ENCODE assay signal across 9 mouse cellular contexts in the genomic region with DNA sequence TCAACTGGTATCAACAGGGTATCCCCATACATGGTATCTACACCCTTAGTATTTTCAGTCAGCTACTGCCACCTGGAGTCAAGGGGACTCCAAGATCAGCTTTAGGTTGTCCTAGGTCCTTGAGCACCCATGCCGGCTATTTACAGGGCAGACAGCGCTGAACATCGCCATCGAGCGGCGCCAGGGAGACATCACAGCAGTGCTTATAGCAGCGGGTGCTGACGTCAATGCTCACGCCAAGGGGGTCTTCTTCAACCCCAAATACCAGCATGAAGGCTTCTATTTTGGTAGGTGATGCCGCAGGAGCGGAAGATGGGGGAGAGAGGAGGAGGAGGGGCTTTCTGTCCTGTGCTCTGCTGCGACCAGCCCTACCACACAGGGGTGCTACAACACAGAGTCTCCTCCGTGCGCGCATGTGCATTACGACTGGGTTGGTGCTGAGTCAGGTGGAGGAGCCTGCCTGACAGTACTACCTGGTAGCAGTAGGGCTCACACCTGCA. TPM values are rescaled to one million over a fixed set of nuclear protein-coding genes. Genes with fewer than 3 reads are reported as not detected.
DNase-seq lines count a peak whose midpoint lies in the region; ATAC-seq and TF ChIP-seq lines count a peak whose summit lies in the region.
"Had no signal": no experiment of that assay in that cellular context is flagged by ENCODE, and none has a peak within 500 bp of the region (broad histone marks: within the 10 kb centered on the region; RNA-seq: fewer than 3 reads in every experiment).

No protein-coding gene starts in this region.

- no peaks in the 10 kb centered on the region for H3K27me3 ChIP-seq in embryonic facial prominence, embryonic 12.5 days
- no peaks in the 10 kb centered on the region; the same call in 1 of the 2 replicates for H3K27me3 ChIP-seq in heart, embryonic 10.5 days (ENCODE audit: insufficient read depth, poor library complexity, severe bottlenecking)
- no peaks in the 10 kb centered on the region for H3K27me3 ChIP-seq in kidney, embryonic 14.5 days (ENCODE audit: control insufficient read depth, insufficient read depth, low read length)
- no peaks in the 10 kb centered on the region for H3K27me3 ChIP-seq in limb, embryonic 13.5 days
- no peaks in the 10 kb centered on the region for H3K27me3 ChIP-seq in midbrain, embryonic 16.5 days (ENCODE audit: control insufficient read depth, insufficient read depth, low read depth, low read length)
- no peaks in the 10 kb centered on the region for H3K27me3 ChIP-seq in stomach, postnatal 0 days (ENCODE audit: control insufficient read depth, insufficient read depth, low read length)

- no peaks in the 10 kb centered on the region for H3K36me3 ChIP-seq in embryonic facial prominence, embryonic 12.5 days
- no peaks in the 10 kb centered on the region for H3K36me3 ChIP-seq in heart, embryonic 10.5 days
- H3K36me3 ChIP-seq in kidney, embryonic 14.5 days (ENCODE audit: control insufficient read depth, insufficient read depth, low read length): no peaks in the 10 kb centered on the region
- no peaks in the 10 kb centered on the region for H3K36me3 ChIP-seq in limb, embryonic 13.5 days
- no peaks in the 10 kb centered on the region for H3K36me3 ChIP-seq in midbrain, embryonic 16.5 days (ENCODE audit: control insufficient read depth, insufficient read depth, low read length)
- no peaks in the 10 kb centered on the region for H3K36me3 ChIP-seq in stomach, postnatal 0 days (ENCODE audit: control insufficient read depth, insufficient read depth, low read length)

- H3K4me3 ChIP-seq in embryonic facial prominence, embryonic 12.5 days: peak overlapping the region; percentile 29
- peak overlapping the region; percentile 49 for H3K4me3 ChIP-seq in heart, embryonic 10.5 days
- peak overlapping the region; percentile 34 for H3K4me3 ChIP-seq in kidney, embryonic 14.5 days (ENCODE audit: low read length)
- peak overlapping the region; percentile 37 for H3K4me3 ChIP-seq in limb, embryonic 13.5 days
- peak overlapping the region; percentile 37 for H3K4me3 ChIP-seq in midbrain, embryonic 16.5 days (ENCODE audit: low read depth, low read length)
- peak overlapping the region; percentile 28 for H3K4me3 ChIP-seq in stomach, postnatal 0 days (ENCODE audit: low read depth, low read length)

- peak; percentile 45; the same call in 1 of the 2 replicates for ATAC-seq in embryonic facial prominence, embryonic 12.5 days (ENCODE audit: insufficient number of reproducible peaks, insufficient read depth, low FRiP score, low TSS enrichment)
- peak; percentile 81 for ATAC-seq in kidney, embryonic 14.5 days (ENCODE audit: low FRiP score, low TSS enrichment)
- peak; percentile 83 for ATAC-seq in limb, embryonic 13.5 days (ENCODE audit: low FRiP score, low read depth)
- ATAC-seq in midbrain, embryonic 16.5 days: peak; percentile 95
- ATAC-seq in stomach, postnatal 0 days (ENCODE audit: low FRiP score, low TSS enrichment): peak; percentile 92

- peak; percentile 76 for TF ChIP-seq CTCF in stomach, postnatal 0 days (IDR thresholded peaks at IDR 0.05; ENCODE audit: low read depth)

- H3K9me3 ChIP-seq in embryonic facial prominence, embryonic 12.5 days: no peaks in the 10 kb centered on the region
- H3K9me3 ChIP-seq in heart, embryonic 10.5 days: no peaks in the 10 kb centered on the region
- H3K9me3 ChIP-seq in kidney, embryonic 14.5 days (ENCODE audit: control insufficient read depth, low read length): no peaks in the 10 kb centered on the region
- H3K9me3 ChIP-seq in limb, embryonic 13.5 days: no peaks in the 10 kb centered on the region
- H3K9me3 ChIP-seq in midbrain, embryonic 16.5 days (replicated peaks; ENCODE audit: control insufficient read depth, low read length, poor library complexity, severe bottlenecking): no peaks in the 10 kb centered on the region
- no peaks in the 10 kb centered on the region for H3K9me3 ChIP-seq in stomach, postnatal 0 days (ENCODE audit: control insufficient read depth, low read length)

- H3K27ac ChIP-seq in embryonic facial prominence, embryonic 12.5 days: no peak overlapping the region
- 0 out of 2 replicates have a peak overlapping the region, but pooled peaks have one; percentile 13 for H3K27ac ChIP-seq in heart, embryonic 10.5 days
- H3K27ac ChIP-seq in kidney, embryonic 14.5 days (ENCODE audit: low read depth, low read length): no peak overlapping the region
- no peak overlapping the region for H3K27ac ChIP-seq in limb, embryonic 13.5 days
- 0 out of 2 replicates have a peak overlapping the region, but pooled peaks have one; percentile 1 for H3K27ac ChIP-seq in midbrain, embryonic 16.5 days (ENCODE audit: low read length)
- no peak overlapping the region for H3K27ac ChIP-seq in stomach, postnatal 0 days (replicated peaks)

- no peak for TF ChIP-seq EP300 in stomach, postnatal 0 days (optimal IDR thresholded peaks at IDR 0.05)

- 3% methylated on average over 16 of the region's 16 CpGs for WGBS in embryonic facial prominence, embryonic 12.5 days
- 4% methylated on average over 16 of the region's 16 CpGs for WGBS in heart, embryonic 10.5 days
- WGBS in kidney, embryonic 14.5 days: 3% methylated on average over 16 of the region's 16 CpGs
- WGBS in limb, embryonic 13.5 days: 4% methylated on average over 16 of the region's 16 CpGs
- 4% methylated on average over 16 of the region's 16 CpGs for WGBS in midbrain, embryonic 16.5 days
- WGBS in stomach, postnatal 0 days: 4% methylated on average over 16 of the region's 16 CpGs

- DNase-seq in heart, adult 11 months: peak; percentile 95
- DNase-seq in heart, postnatal 25 days (ENCODE audit: low spot score): no peak
- peak; percentile 83 for DNase-seq in heart, embryonic 10.5 days (ENCODE audit: low spot score)
- peak; percentile 84 for DNase-seq in stomach, postnatal 0 days (ENCODE audit: low spot score)

- H3K4me2 ChIP-seq in embryonic facial prominence, embryonic 12.5 days (replicated peaks): peak overlapping the region; percentile 48
- H3K4me2 ChIP-seq in kidney, embryonic 14.5 days (replicated peaks; ENCODE audit: low read depth, low read length): peak overlapping the region; percentile 48
- peak overlapping the region; percentile 62 for H3K4me2 ChIP-seq in limb, embryonic 13.5 days (replicated peaks)
- peak overlapping the region; percentile 56 for H3K4me2 ChIP-seq in midbrain, embryonic 16.5 days (ENCODE audit: low read length)
- H3K4me2 ChIP-seq in stomach, postnatal 0 days (replicated peaks; ENCODE audit: low read depth): peak overlapping the region; percentile 52

- intact Hi-C loops in heart, postnatal 25 days (cut with DNase I): loop anchor here (5.0 kb wide), 4 partner anchors 44 to 209 kb away; a partner anchor contains a TSS

- H3K9ac ChIP-seq in embryonic facial prominence, embryonic 12.5 days: no peak overlapping the region
- 0 out of 2 replicates have a peak overlapping the region, but pooled peaks have one; percentile 31 for H3K9ac ChIP-seq in kidney, embryonic 14.5 days (ENCODE audit: low read depth, low read length)
- H3K9ac ChIP-seq in limb, embryonic 13.5 days: peak overlapping the region; percentile 45; the same call in 1 of the 2 replicates
- peak overlapping the region; percentile 47 for H3K9ac ChIP-seq in midbrain, embryonic 16.5 days (ENCODE audit: low read depth, low read length)
- no peak overlapping the region for H3K9ac ChIP-seq in stomach, postnatal 0 days (ENCODE audit: low read length)

- peaks cover 6% of the 10 kb centered on the region; the same call in 1 of the 2 replicates for H3K4me1 ChIP-seq in embryonic facial prominence, embryonic 12.5 days
- H3K4me1 ChIP-seq in heart, embryonic 10.5 days: peaks cover 26% of the 10 kb centered on the region
- H3K4me1 ChIP-seq in kidney, embryonic 14.5 days (ENCODE audit: control insufficient read depth, insufficient read depth, low read length): peaks cover 13% of the 10 kb centered on the region
- peaks cover 24% of the 10 kb centered on the region for H3K4me1 ChIP-seq in limb, embryonic 13.5 days
- H3K4me1 ChIP-seq in midbrain, embryonic 16.5 days (ENCODE audit: control insufficient read depth, insufficient read depth, low read length): peaks cover 3% of the 10 kb centered on the region; the same call in 1 of the 2 replicates
- H3K4me1 ChIP-seq in stomach, postnatal 0 days (replicated peaks; ENCODE audit: control insufficient read depth, insufficient read depth): no peaks in the 10 kb centered on the region

RNA-seq across cellular contexts. Expression of a gene that starts 14.4 kb away (rescaled TPM):
- total RNA-seq in heart, postnatal 25 days (2021): under 1 TPM; 0.03 to 0.05 TPM
- polyA plus RNA-seq in embryonic facial prominence, embryonic 12.5 days (2016; fragmentation: Nextera tagmentation; extraction: Ambion mirVana): 0.08 and 0.12 TPM in 2 replicates
- 0.03 TPM in 1 of 2 replicates, not detected in the other for polyA plus RNA-seq in heart, embryonic 10.5 days (2016; fragmentation: Nextera tagmentation; extraction: Ambion mirVana)
- 0.14 and 0.15 TPM in 2 replicates for polyA plus RNA-seq in kidney, embryonic 14.5 days (2014; fragmentation: Nextera tagmentation; extraction: Ambion mirVana)
- polyA plus RNA-seq in limb, embryonic 13.5 days (2015; fragmentation: Nextera tagmentation; extraction: Ambion mirVana): 0.09 and 0.14 TPM in 2 replicates
- 0.19 and 0.31 TPM in 2 replicates for polyA plus RNA-seq in midbrain, embryonic 16.5 days (2015; fragmentation: Nextera tagmentation; extraction: Ambion mirVana)
- polyA plus RNA-seq in stomach, postnatal 0 days (2015; fragmentation: Nextera tagmentation; extraction: Ambion mirVana): 0.57 and 0.61 TPM in 2 replicates

RNA-seq across cellular contexts. Expression of a gene that starts 47.5 kb away (rescaled TPM):
- total RNA-seq in heart, postnatal 25 days (2021): not detected
- polyA plus RNA-seq in embryonic facial prominence, embryonic 12.5 days (2016; fragmentation: Nextera tagmentation; extraction: Ambion mirVana): 0.19 and 0.27 TPM in 2 replicates
- not detected in 2 replicates for polyA plus RNA-seq in heart, embryonic 10.5 days (2016; fragmentation: Nextera tagmentation; extraction: Ambion mirVana)
- not detected in 2 replicates for polyA plus RNA-seq in kidney, embryonic 14.5 days (2014; fragmentation: Nextera tagmentation; extraction: Ambion mirVana)
- 0.05 and 0.17 TPM in 2 replicates for polyA plus RNA-seq in limb, embryonic 13.5 days (2015; fragmentation: Nextera tagmentation; extraction: Ambion mirVana)
- 0.20 and 0.38 TPM in 2 replicates for polyA plus RNA-seq in midbrain, embryonic 16.5 days (2015; fragmentation: Nextera tagmentation; extraction: Ambion mirVana)
- polyA plus RNA-seq in stomach, postnatal 0 days (2015; fragmentation: Nextera tagmentation; extraction: Ambion mirVana): 0.02 and 0.08 TPM in 2 replicates

RNA-seq across cellular contexts. Expression of a gene that starts 47.8 kb away (rescaled TPM):
- total RNA-seq in heart, postnatal 25 days (2021): 1 to 10 TPM; 1.3 to 1.4 TPM
- 0.37 and 0.60 TPM in 2 replicates for polyA plus RNA-seq in embryonic facial prominence, embryonic 12.5 days (2016; fragmentation: Nextera tagmentation; extraction: Ambion mirVana)
- not detected in 2 replicates for polyA plus RNA-seq in heart, embryonic 10.5 days (2016; fragmentation: Nextera tagmentation; extraction: Ambion mirVana)
- 4.5 and 6.3 TPM in 2 replicates for polyA plus RNA-seq in kidney, embryonic 14.5 days (2014; fragmentation: Nextera tagmentation; extraction: Ambion mirVana)
- 1.0 and 1.2 TPM in 2 replicates for polyA plus RNA-seq in limb, embryonic 13.5 days (2015; fragmentation: Nextera tagmentation; extraction: Ambion mirVana)
- 0.67 and 1.8 TPM in 2 replicates for polyA plus RNA-seq in midbrain, embryonic 16.5 days (2015; fragmentation: Nextera tagmentation; extraction: Ambion mirVana)
- polyA plus RNA-seq in stomach, postnatal 0 days (2015; fragmentation: Nextera tagmentation; extraction: Ambion mirVana): 2.7 and 3.3 TPM in 2 replicates

RNA-seq across cellular contexts. Expression of a gene that starts 48.0 kb away (rescaled TPM):
- not detected for total RNA-seq in heart, postnatal 25 days (2021)
- polyA plus RNA-seq in embryonic facial prominence, embryonic 12.5 days (2016; fragmentation: Nextera tagmentation; extraction: Ambion mirVana): not detected in 2 replicates
- polyA plus RNA-seq in heart, embryonic 10.5 days (2016; fragmentation: Nextera tagmentation; extraction: Ambion mirVana): not detected in 2 replicates
- polyA plus RNA-seq in kidney, embryonic 14.5 days (2014; fragmentation: Nextera tagmentation; extraction: Ambion mirVana): not detected in 2 replicates
- polyA plus RNA-seq in limb, embryonic 13.5 days (2015; fragmentation: Nextera tagmentation; extraction: Ambion mirVana): not detected in 2 replicates
- polyA plus RNA-seq in midbrain, embryonic 16.5 days (2015; fragmentation: Nextera tagmentation; extraction: Ambion mirVana): not detected in 2 replicates
- not detected in 2 replicates for polyA plus RNA-seq in stomach, postnatal 0 days (2015; fragmentation: Nextera tagmentation; extraction: Ambion mirVana)
- polyA plus RNA-seq: C2C12 had no signal

RNA-seq across cellular contexts. Expression of a gene that starts 48.0 kb away (rescaled TPM):
- total RNA-seq in heart, postnatal 25 days (2021): not detected
- not detected in 2 replicates for polyA plus RNA-seq in embryonic facial prominence, embryonic 12.5 days (2016; fragmentation: Nextera tagmentation; extraction: Ambion mirVana)
- not detected in 2 replicates for polyA plus RNA-seq in heart, embryonic 10.5 days (2016; fragmentation: Nextera tagmentation; extraction: Ambion mirVana)
- polyA plus RNA-seq in kidney, embryonic 14.5 days (2014; fragmentation: Nextera tagmentation; extraction: Ambion mirVana): 0.16 TPM in 1 of 2 replicates, not detected in the other
- not detected in 2 replicates for polyA plus RNA-seq in limb, embryonic 13.5 days (2015; fragmentation: Nextera tagmentation; extraction: Ambion mirVana)
- 0.29 TPM in 1 of 2 replicates, not detected in the other for polyA plus RNA-seq in midbrain, embryonic 16.5 days (2015; fragmentation: Nextera tagmentation; extraction: Ambion mirVana)
- 0.17 TPM in 1 of 2 replicates, not detected in the other for polyA plus RNA-seq in stomach, postnatal 0 days (2015; fragmentation: Nextera tagmentation; extraction: Ambion mirVana)
- polyA plus RNA-seq: C2C12 had no signal

Comparison
In these comparisons a context has a peak if more than half of its experiments do, and no peak if none do; other contexts are left out.
1. ATAC-seq: peak in every context shown above with its lines; median percentile 95 in midbrain, embryonic 16.5 days; 92 in stomach, postnatal 0 days; 83 in limb, embryonic 13.5 days; 81 in kidney, embryonic 14.5 days; 45 in embryonic facial prominence, embryonic 12.5 days.
2. H3K27ac ChIP-seq: peak in heart, embryonic 10.5 days (single experiment) and midbrain, embryonic 16.5 days (single experiment); none in embryonic facial prominence, embryonic 12.5 days (single experiment), kidney, embryonic 14.5 days (single experiment), limb, embryonic 13.5 days (single experiment) and stomach, postnatal 0 days (single experiment).
3. H3K9ac ChIP-seq: peak in kidney, embryonic 14.5 days (single experiment), limb, embryonic 13.5 days (single experiment) and midbrain, embryonic 16.5 days (single experiment); none in embryonic facial prominence, embryonic 12.5 days (single experiment) and stomach, postnatal 0 days (single experiment).
4. Peak in every context shown above with its lines, with median percentiles within 50 percentile points of each other: H3K4me2 ChIP-seq and H3K4me3 ChIP-seq.